Mouse (Mus musculus) hindbrain, postnatal 0 days (tissue): ENCODE measurements around the gene Mrpl51. TPM values are rescaled to one million over a fixed set of nuclear protein-coding genes. Genes with fewer than 3 reads are reported as not detected.
A peak's percentile ranks its signal among the peaks of the same experiment; 100 is the strongest.

ENCODE experiments used
- ATAC-seq: fragments of 200-750 bp; cut with Nextera tagmentation; 2 replicates; pipeline ENCODE4 v1.8.0; 2017; ENCODE audit warnings: mild to moderate bottlenecking, moderate TSS enrichment, moderate library complexity
- DNase-seq: peaks from one replicate; pipeline ENCODE4 v3.0.0-alpha.2; 2015; ENCODE audit warnings: low spot score
- H3K27ac ChIP-seq: fragments of 300-500 bp; sonication (generic); 2 replicates; pipeline ENCODE4 v1.5.1; 2014; ENCODE audit warnings: mild to moderate bottlenecking
- H3K27me3 ChIP-seq: fragments of 300-500 bp; sonication (generic); 2 replicates; pipeline ENCODE4 v1.6.1; 2014; ENCODE audit warnings: low read length, mixed read lengths; ENCODE audit not compliant: insufficient read depth
- H3K36me3 ChIP-seq: fragments of 300-500 bp; sonication (generic); 2 replicates; pipeline ENCODE4 v1.6.1; 2014; ENCODE audit warnings: low read length, mixed read lengths; ENCODE audit not compliant: insufficient read depth
- H3K4me1 ChIP-seq: fragments of 300-500 bp; sonication (generic); 2 replicates; pipeline ENCODE4 v1.6.1; 2014; ENCODE audit warnings: antibody characterized with exemption, low read length, mixed read lengths; ENCODE audit not compliant: insufficient read depth
- H3K4me2 ChIP-seq: fragments of 300-500 bp; sonication (generic); 2 replicates; pipeline ENCODE4 v1.6.1; 2014; ENCODE audit warnings: low read depth, mild to moderate bottlenecking, low read length, moderate library complexity, mixed read lengths
- H3K4me3 ChIP-seq: fragments of 300-500 bp; sonication (generic); 2 replicates; pipeline ENCODE4 v1.5.1; 2014; ENCODE audit warnings: low read length
- H3K9ac ChIP-seq: fragments of 300-500 bp; sonication (generic); replicated peaks from 2 replicates; pipeline ENCODE4 v1.6.1; 2014; ENCODE audit warnings: mild to moderate bottlenecking, low read length, moderate library complexity, mixed read lengths
- H3K9me3 ChIP-seq: fragments of 300-500 bp; sonication (generic); 2 replicates; pipeline ENCODE4 v1.6.1; 2016; ENCODE audit warnings: low read length, mixed read lengths
- CTCF ChIP-seq: IDR thresholded peaks from 2 replicates; pipeline ENCODE4 v1.5.1; 2016; ENCODE audit warnings: antibody characterized with exemption, control low read depth, low read depth
- WGBS: fragments of 180-500 bp; shearing (Covaris S2); extraction: QIAGEN DNeasy Blood & Tissue Kit; methylation state at CpG from one replicate; pipeline ENCODE4 v1.1.7; 2014; 5-methylcytosine and 5-hydroxymethylcytosine counted together
- polyA plus RNA-seq: library from polyadenylated mRNA; unstranded; fragments of >200 nt; fragmentation: Nextera tagmentation; extraction: Ambion mirVana; gene quantifications from 2 replicates; pipeline ENCODE4 v1.2.1, GENCODE M21; 2015
- total RNA-seq: library from RNA; depleted of rRNA; stranded (reverse); fragments of >200 nt; gene quantifications from 2 replicates; pipeline ENCODE4 v1.2.3, GENCODE M21; 2014; rRNA removed

The Mrpl51 gene
- 20.6 and 40.3 TPM in 2 replicates for total RNA-seq
- polyA plus RNA-seq, result 159 and 163 TPM in 2 replicates

DNA sequence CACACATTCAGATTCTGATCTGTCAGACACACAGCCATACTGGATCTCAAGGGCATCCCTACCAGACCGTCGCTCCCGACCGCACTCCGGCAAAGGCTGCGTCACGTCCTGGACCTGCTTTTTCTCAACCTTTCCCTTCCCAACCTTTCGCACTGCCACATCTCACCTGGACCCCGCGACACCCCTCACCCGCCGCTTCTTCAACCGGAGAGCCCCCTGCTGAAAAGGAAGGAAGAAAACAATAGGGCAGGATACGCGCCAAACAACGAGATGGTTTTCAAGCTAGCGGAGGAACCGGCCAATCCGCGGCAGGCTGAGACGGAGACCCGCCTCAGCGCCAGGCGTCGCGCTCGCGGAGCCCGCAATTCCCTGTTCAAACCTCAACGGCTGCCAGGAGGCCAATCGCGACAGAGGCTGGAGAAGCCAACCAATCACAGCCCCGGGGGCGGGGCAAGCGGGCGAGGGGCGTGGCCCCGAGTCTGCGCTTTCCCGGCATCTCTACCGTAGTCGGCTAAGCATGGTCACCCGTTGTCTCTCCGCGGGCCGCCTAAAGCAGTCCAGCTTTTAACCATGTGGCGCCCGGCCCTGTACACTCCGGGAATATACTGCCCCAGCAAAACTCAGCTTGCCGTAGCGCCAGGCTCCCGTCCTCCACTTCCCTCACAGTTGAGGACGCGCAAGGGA lies at the start of gene Mrpl51, which contains the start of gene Ncapd2:
Mrpl51 (plus strand) TSS at position 470 of the 684 bp plus-strand sequence.
Ncapd2 (minus strand) TSS at position 370 of the 684 bp plus-strand sequence.
- peak; percentile 45 for TF ChIP-seq CTCF
- peaks cover 36% of the 10 kb centered on the region for H3K36me3 ChIP-seq
- H3K9me3 ChIP-seq, result no peaks in the 10 kb centered on the region
- under 1% methylated on average over 51 of the region's 54 CpGs for WGBS
- H3K27me3 ChIP-seq, result no peaks in the 10 kb centered on the region
- peak within 1 kb of the TSS; percentile 88 for H3K4me2 ChIP-seq
- H3K9ac ChIP-seq, result peak within 1 kb of the TSS; percentile 74
- H3K4me3 ChIP-seq, result peak within 1 kb of the TSS; percentile 70
- ATAC-seq (peak; percentile 99), DNase-seq (peak; percentile 100)
- H3K4me1 ChIP-seq, result peaks cover 5% of the 10 kb centered on the region
- peak within 1 kb of the TSS; percentile 97 for H3K27ac ChIP-seq

DNA sequence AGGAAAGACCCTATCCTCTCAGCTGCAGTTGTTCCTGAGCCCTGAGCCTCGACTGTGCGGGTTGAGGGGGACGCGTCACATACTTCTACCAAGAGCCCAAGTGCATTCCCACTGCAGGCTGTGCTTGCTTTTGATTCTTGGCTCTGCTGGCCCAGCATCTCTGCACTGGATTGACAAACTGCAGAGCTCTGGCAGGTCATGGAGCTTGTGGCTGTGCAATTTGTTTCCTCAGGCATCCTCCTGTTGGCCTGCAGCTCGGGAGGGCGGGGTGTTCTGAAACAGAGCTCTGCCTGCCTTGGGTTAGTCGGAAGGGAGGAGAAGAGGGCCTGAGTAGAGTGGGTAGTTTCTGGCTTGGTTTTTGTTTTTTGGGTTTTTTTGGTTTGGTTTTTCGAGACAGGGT lies 49.2 kb upstream of the Mrpl51 start:
- ATAC-seq (no peak), DNase-seq (no peak)
- TF ChIP-seq CTCF, result no peak
- Histone ChIP-seq H3K4me3 (no peak overlapping the region), H3K9ac (no peak overlapping the region), H3K27me3 (no peaks in the 10 kb centered on the region), H3K36me3 (peaks cover 40% of the 10 kb centered on the region), H3K9me3 (no peaks in the 10 kb centered on the region), H3K4me1 (peaks cover 15% of the 10 kb centered on the region), H3K4me2 (no peak overlapping the region), H3K27ac (no peak overlapping the region)
- 97% methylated on average over 8 of the region's 8 CpGs for WGBS

DNA sequence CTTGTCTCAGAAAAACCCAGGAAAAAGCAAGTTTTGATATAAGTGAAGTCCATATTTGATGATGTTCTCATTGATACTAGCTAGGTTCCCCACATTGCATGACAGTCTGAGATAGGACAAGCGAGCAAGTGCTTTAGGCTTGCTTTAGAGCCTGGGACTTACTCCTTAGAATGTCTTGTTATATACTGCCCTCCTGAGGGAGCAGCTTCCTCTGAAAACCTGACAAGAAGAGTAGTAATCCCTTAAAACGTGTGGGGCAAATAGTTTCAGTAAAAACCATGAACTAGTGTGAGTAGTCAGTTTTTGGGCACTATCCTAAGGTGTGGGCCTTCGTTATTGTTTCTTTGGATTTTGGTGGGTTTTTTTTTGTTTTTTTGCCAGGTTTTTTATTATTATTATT lies 48.5 kb upstream of the Mrpl51 start:
- Histone ChIP-seq H3K4me1 (peaks cover 21% of the 10 kb centered on the region), H3K9ac (no peak overlapping the region), H3K27ac (no peak overlapping the region), H3K9me3 (no peaks in the 10 kb centered on the region), H3K36me3 (peaks cover 37% of the 10 kb centered on the region), H3K27me3 (no peaks in the 10 kb centered on the region), H3K4me3 (no peak overlapping the region), H3K4me2 (no peak overlapping the region)
- ATAC-seq, result no peak
- TF ChIP-seq CTCF, result no peak
- WGBS, result 78% methylated on average over 3 of the region's 3 CpGs
- DNase-seq, result no peak

DNA sequence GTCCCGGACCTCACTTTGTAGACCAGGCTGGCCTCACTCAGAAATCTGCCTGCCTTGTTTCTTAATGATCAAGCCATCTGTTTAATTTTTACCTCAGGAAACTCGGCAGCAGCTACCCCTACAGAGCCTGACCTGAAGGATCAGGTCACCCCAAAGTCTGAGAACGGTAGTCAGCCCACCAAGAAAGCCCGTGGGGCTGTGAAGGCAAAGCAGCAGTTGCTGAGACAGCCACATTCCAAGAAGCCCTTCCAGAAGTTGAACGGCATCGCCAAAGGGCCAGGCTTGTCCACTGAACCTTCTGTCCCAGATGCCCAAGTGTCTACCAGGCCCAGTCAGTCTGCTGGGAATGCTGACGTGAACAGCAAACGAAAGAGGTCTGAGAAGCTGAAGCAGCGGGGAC lies 47.7 kb upstream of the Mrpl51 start:
- Histone ChIP-seq H3K27ac (no peak overlapping the region), H3K9ac (no peak overlapping the region), H3K9me3 (no peaks in the 10 kb centered on the region), H3K4me1 (peaks cover 29% of the 10 kb centered on the region), H3K27me3 (no peaks in the 10 kb centered on the region), H3K36me3 (peaks cover 33% of the 10 kb centered on the region), H3K4me2 (no peak overlapping the region), H3K4me3 (no peak overlapping the region)
- WGBS, result 85% methylated on average over 9 of the region's 9 CpGs
- no peak for TF ChIP-seq CTCF
- DNase-seq, result no peak
- no peak for ATAC-seq

DNA sequence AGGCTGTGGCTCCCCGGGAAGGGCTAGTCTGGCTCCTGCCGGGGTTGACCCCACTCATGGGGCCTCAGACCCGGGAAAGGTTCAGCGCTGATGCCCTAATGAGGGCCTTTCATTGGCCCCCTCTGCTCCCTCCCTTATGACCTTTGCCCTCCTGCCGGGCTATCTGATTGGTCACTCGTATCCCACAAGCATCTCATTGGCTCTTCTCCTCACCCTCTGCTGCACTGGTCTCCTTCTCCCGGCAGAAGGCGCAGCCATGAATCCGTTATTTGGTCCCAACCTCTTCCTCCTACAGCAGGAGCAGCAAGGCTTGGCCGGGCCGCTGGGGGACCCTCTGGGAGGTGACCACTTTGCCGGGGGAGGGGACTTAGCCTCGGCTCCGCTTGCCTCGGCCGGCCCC lies 46.6 kb upstream of the Mrpl51 start, which contains the start of gene Iffo1:
Iffo1 (plus strand) TSS at position 241 of the 400 bp plus-strand sequence.
- peak; percentile 79 for TF ChIP-seq CTCF
- WGBS, result under 1% methylated on average over 16 of the region's 16 CpGs
- no peaks in the 10 kb centered on the region for H3K27me3 ChIP-seq
- peak within 1 kb of the TSS; percentile 90 for H3K4me2 ChIP-seq
- H3K27ac ChIP-seq, result peak within 1 kb of the TSS; percentile 90
- peak within 1 kb of the TSS; percentile 93 for H3K9ac ChIP-seq
- ATAC-seq (peak; percentile 94), DNase-seq (peak; percentile 97)
- peaks cover 37% of the 10 kb centered on the region for H3K4me1 ChIP-seq
- H3K9me3 ChIP-seq, result no peaks in the 10 kb centered on the region
- peaks cover 23% of the 10 kb centered on the region for H3K36me3 ChIP-seq
- peak within 1 kb of the TSS; percentile 79 for H3K4me3 ChIP-seq

DNA sequence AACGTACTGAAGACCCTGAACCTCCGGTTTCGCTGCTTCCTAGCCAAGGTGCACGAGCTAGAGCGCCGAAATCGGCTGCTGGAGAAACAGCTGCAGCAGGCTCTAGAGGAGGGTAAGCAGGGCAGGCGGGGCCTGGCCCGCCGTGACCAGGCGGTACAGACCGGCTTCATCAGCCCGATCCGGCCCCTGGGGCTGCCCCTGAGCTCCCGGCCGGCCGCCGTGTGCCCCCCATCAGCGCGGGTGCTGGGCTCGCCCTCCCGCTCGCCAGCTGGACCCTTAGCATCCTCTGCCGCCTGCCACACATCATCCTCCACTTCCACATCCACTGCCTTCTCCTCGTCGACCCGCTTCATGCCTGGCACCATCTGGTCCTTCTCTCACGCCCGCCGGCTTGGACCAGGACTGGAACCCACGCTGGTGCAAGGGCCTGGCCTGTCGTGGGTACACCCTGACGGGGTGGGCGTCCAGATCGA lies 46.1 kb upstream of the Mrpl51 start:
- H3K27me3 ChIP-seq, result no peaks in the 10 kb centered on the region
- TF ChIP-seq CTCF, result no peak
- peak overlapping the region; percentile 90 for H3K27ac ChIP-seq
- H3K4me2 ChIP-seq, result peak overlapping the region; percentile 90
- under 1% methylated on average over 35 of the region's 35 CpGs for WGBS
- peaks cover 37% of the 10 kb centered on the region for H3K4me1 ChIP-seq
- peak; percentile 43 for DNase-seq
- H3K9me3 ChIP-seq, result no peaks in the 10 kb centered on the region
- peak; percentile 74 for ATAC-seq
- H3K4me3 ChIP-seq, result peak overlapping the region; percentile 79
- H3K36me3 ChIP-seq, result peaks cover 18% of the 10 kb centered on the region
- H3K9ac ChIP-seq, result peak overlapping the region; percentile 93

DNA sequence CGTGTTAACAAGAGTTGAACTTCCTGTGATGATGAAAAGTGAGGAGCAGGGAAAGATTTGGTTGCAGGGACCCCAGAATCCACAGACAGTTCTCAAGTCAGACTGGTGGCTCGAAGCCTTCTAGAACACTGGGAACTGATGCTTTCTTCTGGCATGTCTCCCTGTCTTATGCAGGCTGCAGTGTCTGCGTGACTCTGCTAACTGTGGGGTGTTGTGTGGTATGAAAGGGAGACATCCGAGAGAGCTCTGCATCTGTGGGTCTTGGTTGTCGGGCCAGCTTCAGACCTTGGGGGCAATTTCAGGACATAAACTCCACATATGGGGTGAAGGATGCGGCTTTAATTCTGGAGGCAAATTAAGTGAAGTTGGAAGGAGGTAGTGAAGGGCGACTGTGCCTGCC lies 45.5 kb upstream of the Mrpl51 start:
- 31% methylated on average over 7 of the region's 7 CpGs for WGBS
- ATAC-seq (no peak), DNase-seq (no peak)
- Histone ChIP-seq H3K27me3 (no peaks in the 10 kb centered on the region), H3K4me2 (peak overlapping the region; percentile 90), H3K36me3 (peaks cover 13% of the 10 kb centered on the region), H3K9me3 (no peaks in the 10 kb centered on the region), H3K9ac (peak overlapping the region; percentile 93), H3K27ac (peak overlapping the region; percentile 90; the same call in 1 of the 2 replicates), H3K4me3 (peak overlapping the region; percentile 79), H3K4me1 (peaks cover 37% of the 10 kb centered on the region)
- TF ChIP-seq CTCF, result no peak
